Mouse (Mus musculus) E14TG2a.4 (cell line): ENCODE data around the gene Rprd1b.

Source experiments
- CTCF ChIP-seq: conservative IDR thresholded peaks from 2 replicates; pipeline ENCODE4 v1.5.1; 2014; ENCODE audit warnings: low read length
- POU5F1 ChIP-seq: IDR thresholded peaks from 2 replicates; pipeline ENCODE4 v1.6.1; 2014; ENCODE audit warnings: low read length, borderline replicate concordance

- TF ChIP-seq CTCF (no peak), POU5F1 (no peak)
Measured at GRCm38 (mm10) chr2:158174958-158175357, 146.7 kb downstream of the Rprd1b start.
